Mouse (Mus musculus) heart, postnatal 0 days (tissue): ENCODE measurements around the gene Epha3. TPM values are rescaled to one million over a fixed set of nuclear protein-coding genes. Genes with fewer than 3 reads are reported as not detected.

ENCODE experiments used
- ATAC-seq: fragments of 200-750 bp; cut with Nextera tagmentation; 2 replicates; pipeline ENCODE4 v1.8.0; 2017; ENCODE audit warnings: low read depth, moderate number of reproducible peaks, moderate library complexity; ENCODE audit not compliant: insufficient read depth
- DNase-seq: peaks from one replicate; pipeline ENCODE4 v3.0.0-alpha.2; 2016; ENCODE audit warnings: low spot score
- H3K27ac ChIP-seq: fragments of 300-500 bp; sonication (generic); 2 replicates; pipeline ENCODE4 v1.5.1; 2014; ENCODE audit warnings: low read depth, mild to moderate bottlenecking
- H3K27me3 ChIP-seq: fragments of 300-500 bp; sonication (generic); 2 replicates; pipeline ENCODE4 v1.6.1; 2014; ENCODE audit warnings: low read length, mixed read lengths; ENCODE audit not compliant: control insufficient read depth, insufficient read depth
- H3K36me3 ChIP-seq: fragments of 300-500 bp; sonication (generic); replicated peaks from 2 replicates; pipeline ENCODE4 v1.6.1; 2014; ENCODE audit warnings: low read length, mixed read lengths; ENCODE audit not compliant: control insufficient read depth, insufficient read depth
- H3K4me1 ChIP-seq: fragments of 300-500 bp; sonication (generic); 2 replicates; pipeline ENCODE4 v1.6.1; 2014; ENCODE audit warnings: antibody characterized with exemption; ENCODE audit not compliant: control insufficient read depth, insufficient read depth
- H3K4me2 ChIP-seq: fragments of 300-500 bp; sonication (generic); 2 replicates; pipeline ENCODE4 v1.6.1; 2014; ENCODE audit warnings: low read depth, mild to moderate bottlenecking, low read length, moderate library complexity
- H3K4me3 ChIP-seq: fragments of 300-500 bp; sonication (generic); 2 replicates; pipeline ENCODE4 v1.5.1; 2014; ENCODE audit warnings: low read depth, low read length
- H3K9ac ChIP-seq: fragments of 300-500 bp; sonication (generic); replicated peaks from 2 replicates; pipeline ENCODE4 v1.6.1; 2014; ENCODE audit warnings: low read depth, low read length, mixed read lengths
- H3K9me3 ChIP-seq: fragments of 300-500 bp; sonication (generic); replicated peaks from 2 replicates; pipeline ENCODE4 v1.6.1; 2016; ENCODE audit warnings: low read length; ENCODE audit not compliant: control insufficient read depth
- CTCF ChIP-seq: IDR thresholded peaks from 2 replicates; pipeline ENCODE4 v1.5.1; 2016; ENCODE audit warnings: antibody characterized with exemption, control low read depth, low read depth
- EP300 ChIP-seq: IDR thresholded peaks from 2 replicates; pipeline ENCODE4 v1.6.1; 2016; ENCODE audit warnings: antibody characterized with exemption, low read depth
- WGBS: fragments of 180-500 bp; shearing (Covaris S2); extraction: QIAGEN DNeasy Blood & Tissue Kit; methylation state at CpG from one replicate; pipeline ENCODE4 v1.1.7; 2014; 5-methylcytosine and 5-hydroxymethylcytosine counted together
- polyA plus RNA-seq: library from polyadenylated mRNA; unstranded; fragments of >200 nt; fragmentation: Nextera tagmentation; extraction: Ambion mirVana; gene quantifications from 2 replicates; pipeline ENCODE4 v1.2.1, GENCODE M21; 2015
- total RNA-seq: library from RNA; depleted of rRNA; stranded (reverse); fragments of >200 nt; gene quantifications from 2 replicates; pipeline ENCODE4 v1.2.3, GENCODE M21; 2014; ENCODE audit warnings: low replicate concordance

Gene Epha3
- total and polyA plus RNA-seq, 2 experiments from 2014 or later: 1.8 to 3.4 TPM

DNA sequence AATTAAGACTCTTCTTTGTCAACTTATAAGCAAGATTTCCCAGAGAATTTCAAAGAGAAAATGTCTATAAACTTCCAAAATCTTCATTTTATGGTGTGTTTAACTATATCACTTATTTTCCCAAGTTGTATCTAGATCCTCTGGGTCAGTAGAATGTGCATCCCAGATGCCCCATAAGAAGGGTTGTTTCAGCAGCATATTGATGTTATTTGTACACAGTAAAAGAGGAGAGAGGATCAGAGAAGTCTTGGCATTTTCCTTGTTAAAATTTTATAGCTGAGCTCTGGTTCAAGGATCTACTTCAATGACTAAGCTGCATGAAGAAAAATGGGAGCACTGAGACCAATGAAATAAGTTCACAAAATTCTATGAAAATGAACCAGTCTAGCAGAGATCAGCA is 324.5 kb downstream of the Epha3 start:
- DNase-seq (no peak), ATAC-seq (no peak)
- Histone ChIP-seq H3K4me2 (no peak overlapping the region), H3K36me3 (no peaks in the 10 kb centered on the region), H3K4me1 (no peaks in the 10 kb centered on the region), H3K27me3 (no peaks in the 10 kb centered on the region), H3K9ac (no peak overlapping the region), H3K27ac (no peak overlapping the region), H3K4me3 (no peak overlapping the region), H3K9me3 (no peaks in the 10 kb centered on the region)
- TF ChIP-seq EP300 (no peak), CTCF (no peak)

DNA sequence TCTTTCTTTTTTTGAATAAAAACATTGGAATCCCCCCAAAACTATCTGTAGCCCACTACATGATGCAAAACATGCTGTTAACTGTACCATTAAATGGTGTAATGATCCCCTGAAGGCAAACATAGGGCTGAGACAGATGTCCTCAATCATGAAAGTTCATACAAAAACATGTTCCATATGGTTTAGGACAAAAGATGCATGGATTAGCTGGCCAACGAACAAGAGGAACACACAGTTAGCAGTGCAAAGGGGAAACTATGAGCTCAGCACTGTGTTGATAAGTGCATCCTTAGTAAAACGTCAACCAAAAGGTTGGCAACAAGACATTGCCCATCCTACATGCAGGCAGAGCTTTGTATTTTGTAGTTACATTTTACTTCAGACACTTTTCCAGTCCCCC is 335.2 kb downstream of the Epha3 start:
- ATAC-seq: no peak
- no peak overlapping the region for H3K9ac ChIP-seq
- no peaks in the 10 kb centered on the region for H3K9me3 ChIP-seq
- TF ChIP-seq CTCF (no peak), EP300 (no peak)
- H3K4me1 ChIP-seq: no peaks in the 10 kb centered on the region
- H3K36me3 ChIP-seq: no peaks in the 10 kb centered on the region
- no peak overlapping the region for H3K4me3 ChIP-seq
- DNase-seq: no peak
- H3K27me3 ChIP-seq: no peaks in the 10 kb centered on the region
- WGBS: 34% methylated on average over 2 of the region's 2 CpGs
- H3K4me2 ChIP-seq: no peak overlapping the region
- no peak overlapping the region for H3K27ac ChIP-seq

DNA sequence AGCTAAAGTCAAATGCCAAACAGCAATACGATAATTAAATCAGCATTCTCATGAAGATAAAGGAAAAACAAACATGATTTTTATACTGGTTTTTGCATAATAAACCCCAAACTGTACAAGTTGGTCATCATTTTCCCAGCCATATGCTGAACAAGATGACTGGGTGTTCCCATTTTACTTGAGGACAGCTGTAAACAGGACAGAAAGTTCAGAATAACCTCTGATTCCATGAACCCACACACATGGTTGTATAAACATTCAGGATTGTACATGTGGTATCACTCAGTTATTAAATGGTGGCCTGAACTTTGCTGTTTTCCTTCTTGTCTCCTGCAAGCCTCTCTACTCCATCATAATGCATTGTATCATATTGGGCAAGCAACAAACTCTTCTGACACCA is 346.3 kb downstream of the Epha3 start:
- DNase-seq (no peak), ATAC-seq (no peak)
- Histone ChIP-seq H3K9ac (no peak overlapping the region), H3K4me3 (no peak overlapping the region), H3K36me3 (no peaks in the 10 kb centered on the region), H3K4me1 (no peaks in the 10 kb centered on the region), H3K27me3 (no peaks in the 10 kb centered on the region), H3K9me3 (no peaks in the 10 kb centered on the region), H3K27ac (no peak overlapping the region), H3K4me2 (no peak overlapping the region)
- 78% methylated on average over 1 of the region's 1 CpGs for WGBS
- TF ChIP-seq CTCF (no peak), EP300 (no peak)

DNA sequence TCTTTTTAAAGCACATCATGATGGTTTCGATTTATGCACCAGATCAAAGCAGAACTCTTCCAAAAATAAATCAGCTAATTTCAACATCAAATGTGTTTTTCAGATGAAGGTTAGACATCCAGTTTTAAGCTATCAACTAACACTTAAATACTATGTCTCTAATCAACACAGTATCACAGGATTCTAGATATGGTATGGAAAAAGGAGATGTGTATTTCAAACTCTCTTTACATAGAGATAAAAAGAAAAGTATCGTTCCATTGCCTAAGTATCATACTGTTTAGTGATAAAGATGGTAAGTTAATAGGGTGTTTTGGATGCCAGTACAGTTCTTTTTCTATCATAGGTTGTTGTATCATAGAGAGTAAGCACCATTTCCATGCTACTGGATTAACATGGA is 353.9 kb downstream of the Epha3 start:
- H3K27ac ChIP-seq: no peak overlapping the region
- no peak overlapping the region for H3K9ac ChIP-seq
- H3K4me2 ChIP-seq: no peak overlapping the region
- no peaks in the 10 kb centered on the region for H3K9me3 ChIP-seq
- no peaks in the 10 kb centered on the region for H3K36me3 ChIP-seq
- no peak for DNase-seq
- no peak overlapping the region for H3K4me3 ChIP-seq
- ATAC-seq: no peak
- no peak for TF ChIP-seq EP300
- no peak for TF ChIP-seq CTCF
- H3K4me1 ChIP-seq: no peaks in the 10 kb centered on the region
- no peaks in the 10 kb centered on the region for H3K27me3 ChIP-seq
- WGBS: 46% methylated on average over 2 of the region's 2 CpGs

DNA sequence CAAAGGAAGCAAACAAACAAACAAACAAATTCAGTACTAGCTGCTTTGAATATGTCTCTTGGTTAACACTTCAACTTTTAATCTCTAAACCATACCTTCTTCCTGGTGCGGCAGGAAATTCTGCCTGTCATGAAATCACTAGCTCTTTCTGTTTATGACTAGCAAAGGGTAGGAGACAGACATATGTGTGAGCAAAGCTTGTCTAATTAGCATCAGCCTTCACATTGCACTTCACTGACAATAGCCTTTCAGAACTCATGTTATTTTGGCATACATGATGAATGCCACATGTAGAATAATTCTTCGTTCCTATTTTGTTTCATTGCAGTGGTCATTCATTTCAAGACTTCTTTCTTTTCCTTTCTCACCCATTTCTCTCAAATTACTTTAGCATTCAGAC is 357.5 kb downstream of the Epha3 start:
- ATAC-seq (no peak), DNase-seq (no peak)
- H3K9me3 ChIP-seq: no peaks in the 10 kb centered on the region
- no peak overlapping the region for H3K4me2 ChIP-seq
- no peaks in the 10 kb centered on the region for H3K36me3 ChIP-seq
- no peaks in the 10 kb centered on the region for H3K27me3 ChIP-seq
- no peaks in the 10 kb centered on the region for H3K4me1 ChIP-seq
- 66% methylated on average over 2 of the region's 2 CpGs for WGBS
- no peak overlapping the region for H3K27ac ChIP-seq
- H3K4me3 ChIP-seq: no peak overlapping the region
- H3K9ac ChIP-seq: no peak overlapping the region
- TF ChIP-seq CTCF (no peak), EP300 (no peak)

DNA sequence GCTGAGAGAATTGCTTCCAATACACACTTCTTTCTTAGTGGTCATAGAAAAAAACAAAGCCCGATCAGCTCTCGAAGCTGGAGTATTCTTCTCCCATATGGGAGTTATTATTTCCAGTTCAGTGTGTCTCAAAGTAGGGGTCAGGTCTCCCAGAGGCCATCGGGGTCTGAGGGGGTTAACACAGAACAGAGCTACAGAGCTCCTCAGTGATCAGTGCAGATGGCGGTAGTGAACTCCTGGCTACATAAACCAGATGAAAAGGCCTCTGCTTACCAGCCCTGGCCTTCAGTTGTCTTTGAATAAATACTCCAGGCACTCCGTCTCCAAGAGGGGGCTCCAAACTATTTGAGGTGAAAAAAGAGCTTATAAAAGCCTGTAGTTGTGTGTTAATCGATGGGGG is 362.5 kb downstream of the Epha3 start:
- TF ChIP-seq CTCF (no peak), EP300 (no peak)
- 80% methylated on average over 6 of the region's 6 CpGs for WGBS
- H3K4me2 ChIP-seq: no peak overlapping the region
- H3K27me3 ChIP-seq: no peaks in the 10 kb centered on the region
- no peak overlapping the region for H3K27ac ChIP-seq
- H3K9ac ChIP-seq: no peak overlapping the region
- no peaks in the 10 kb centered on the region for H3K36me3 ChIP-seq
- DNase-seq: no peak
- ATAC-seq: no peak
- H3K4me3 ChIP-seq: no peak overlapping the region
- no peaks in the 10 kb centered on the region for H3K4me1 ChIP-seq
- H3K9me3 ChIP-seq: no peaks in the 10 kb centered on the region
